Mouse (Mus musculus): ENCODE data around the gene Zfp946. TPM values are rescaled to one million over a fixed set of nuclear protein-coding genes. Genes with fewer than 3 reads are reported as not detected.
A peak's percentile ranks its signal among the peaks of the same experiment; 100 is the strongest.

The Zfp946 gene
- 7.7 and 9.2 TPM in 2 replicates for total RNA-seq (2015)
- 3.7 and 6.3 TPM in 2 replicates for total RNA-seq (2017)

GRCm38 (mm10) chr17:22423952-22424617 lies at the start of gene Zfp946:
Zfp946 (plus strand) TSS chr17:22424222.
- ATAC-seq (replicated peaks; ENCODE audit: poor library complexity) = peak; percentile 90

GRCm38 (mm10) chr17:22410756-22411155 lies 13.3 kb upstream of the Zfp946 start:
- ATAC-seq (replicated peaks; ENCODE audit: poor library complexity) = peak; percentile 100

DNA sequence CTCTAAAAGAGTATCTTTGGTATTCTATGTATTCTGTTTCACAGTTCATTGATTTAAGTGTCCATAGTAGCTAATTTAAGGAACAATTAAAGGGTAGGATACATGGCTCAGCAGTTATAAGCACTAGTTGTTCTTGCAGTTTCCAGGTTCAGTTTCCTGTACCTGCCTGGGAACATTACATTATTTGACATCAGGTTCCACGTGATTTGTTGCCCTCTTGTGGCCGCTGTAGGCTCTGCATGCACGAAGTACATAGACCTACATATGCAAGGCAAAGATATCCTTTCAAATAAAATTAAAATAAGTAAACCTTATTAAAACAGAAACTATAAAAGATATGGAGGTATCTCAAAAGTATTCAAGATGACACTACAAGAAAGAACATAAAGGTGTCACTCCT lies 6.5 kb upstream of the Zfp946 start:
- ATAC-seq (replicated peaks; ENCODE audit: poor library complexity) = peak; percentile 99

- ATAC-seq (replicated peaks; ENCODE audit: poor library complexity) = no peak
These were observed 773 bp downstream of the Zfp946 start for GRCm38 (mm10) chr17:22424636-22425354.

DNA sequence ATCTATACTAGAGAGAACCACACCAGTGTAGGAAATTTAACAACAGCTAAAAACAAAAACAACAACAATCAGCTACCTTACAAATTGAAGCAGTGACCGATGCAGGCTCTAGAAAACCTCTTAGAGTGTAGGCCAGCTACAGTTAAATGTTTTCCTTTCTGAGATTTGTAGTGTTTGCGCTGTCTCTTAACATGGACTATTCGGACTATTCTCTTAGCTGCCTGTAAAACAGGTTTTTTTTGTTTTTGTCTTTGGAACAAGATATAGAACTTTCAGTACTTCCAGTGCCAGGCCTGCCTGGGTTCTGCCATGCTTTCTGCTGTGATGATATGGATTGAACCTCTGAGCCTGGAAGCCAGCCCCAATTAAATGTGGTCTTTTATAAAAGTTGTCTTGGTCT lies 23.7 kb downstream of the Zfp946 start:
- no peak for ATAC-seq (replicated peaks; ENCODE audit: poor library complexity)

DNA sequence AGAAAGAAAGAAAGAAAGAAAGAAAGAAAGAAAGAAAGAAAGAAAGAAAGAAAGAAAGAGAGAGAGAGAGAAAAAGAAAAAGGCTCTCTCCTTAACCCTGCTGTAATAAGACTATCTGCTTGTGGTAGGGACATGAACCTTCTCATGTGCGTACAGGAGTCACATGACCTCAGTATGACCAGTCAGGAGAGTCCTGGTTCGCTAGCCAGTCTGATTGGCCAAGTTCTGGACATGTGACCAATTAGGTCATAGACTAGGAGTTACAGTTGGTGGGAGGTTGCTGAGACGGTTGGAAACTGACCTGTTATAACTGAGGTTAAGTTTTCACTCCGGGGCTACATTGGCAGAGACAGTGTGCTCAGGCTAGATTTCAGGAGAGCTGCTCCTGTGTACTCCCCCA lies 73.1 kb downstream of the Zfp946 start:
- ATAC-seq (replicated peaks; ENCODE audit: poor library complexity) = no peak

Other genes starting within 250 kb of the Zfp946 start
- gene Zfp994, start 198.6 kb upstream of the Zfp946 start, total RNA-seq (2015) = 7.7 and 10.0 TPM in 2 replicates
- 5.4 and 8.3 TPM in 2 replicates for gene Zfp994, start 198.6 kb upstream of the Zfp946 start, total RNA-seq (2017)
- 29.8 and 35.3 TPM in 2 replicates for gene CT030661.1, start 109.4 kb upstream of the Zfp946 start, total RNA-seq (2015)
- gene CT030661.1, start 109.4 kb upstream of the Zfp946 start, total RNA-seq (2017) = 16.3 and 22.5 TPM in 2 replicates
- gene Zfp944, start 62.8 kb upstream of the Zfp946 start, total RNA-seq (2015) = 19.3 and 22.5 TPM in 2 replicates
- gene Zfp944, start 62.8 kb upstream of the Zfp946 start, total RNA-seq (2017) = 6.3 and 8.8 TPM in 2 replicates
- 13.4 and 14.5 TPM in 2 replicates for gene Zfp758, start 62.8 kb upstream of the Zfp946 start, total RNA-seq (2015)
- gene Zfp758, start 62.8 kb upstream of the Zfp946 start, total RNA-seq (2017) = 10.4 and 12.8 TPM in 2 replicates
- not detected in 2 replicates for gene Vmn2r111, start 149.3 kb downstream of the Zfp946 start, total RNA-seq (2015)
- gene Vmn2r111, start 149.3 kb downstream of the Zfp946 start, total RNA-seq (2017) = not detected in 2 replicates
- gene Vmn2r112, start 176.7 kb downstream of the Zfp946 start, total RNA-seq (2015) = not detected in 2 replicates
- not detected in 2 replicates for gene Vmn2r112, start 176.7 kb downstream of the Zfp946 start, total RNA-seq (2017)

Measured in megakaryocyte progenitor cell, adult 5-6 weeks (primary cell).